ENCODE assay signal across 8 mouse cellular contexts in the genomic region with DNA sequence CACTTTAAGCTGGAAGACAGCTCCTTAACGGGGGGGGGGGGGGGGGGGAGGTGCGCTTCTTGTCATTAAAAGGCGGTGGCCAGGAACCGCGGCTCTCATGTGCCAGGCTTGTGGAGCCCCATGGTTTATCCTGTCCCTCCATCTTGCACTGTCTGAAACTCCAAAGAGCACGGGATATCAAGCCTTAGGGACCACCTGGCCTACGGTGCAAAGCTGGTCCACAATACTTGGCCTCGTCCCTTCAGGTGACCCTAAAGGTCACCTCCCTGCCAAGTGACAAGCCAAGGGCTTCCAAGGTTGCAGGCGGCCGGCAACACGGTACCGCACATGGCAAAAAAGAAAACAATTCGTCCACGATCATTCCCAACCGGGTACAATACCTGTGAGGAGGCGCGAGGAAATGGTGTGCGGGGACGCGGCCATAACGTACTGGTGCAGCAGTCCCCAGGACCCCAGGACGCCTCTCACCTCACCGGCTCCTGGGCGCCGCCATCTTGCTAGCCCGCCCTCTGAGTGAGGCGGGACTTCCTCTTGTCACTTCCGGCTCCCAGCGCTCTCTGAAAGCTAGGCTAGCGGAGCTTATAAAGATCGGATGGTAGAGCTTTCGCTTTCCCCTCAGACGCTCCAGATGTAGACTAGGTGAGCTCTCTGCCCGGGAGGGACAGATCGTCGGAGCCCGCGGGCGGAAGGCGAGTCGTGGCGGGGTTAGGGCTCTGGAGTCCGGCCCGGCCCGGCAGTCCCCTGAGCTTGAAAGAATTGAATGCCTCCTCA. TPM values are rescaled to one million over a fixed set of nuclear protein-coding genes. Genes with fewer than 3 reads are reported as not detected.
A peak's percentile ranks its signal among the peaks of the same experiment; 100 is the strongest.
DNase-seq lines count a peak whose midpoint lies in the region; ATAC-seq lines count a peak whose summit lies in the region.

A gene (minus strand): TSS at position 513 of the 771 bp plus-strand sequence.

- H3K27me3 ChIP-seq in hindbrain, embryonic 16.5 days (replicated peaks; ENCODE audit: control insufficient read depth, insufficient read depth, low read length), result no peaks in the 10 kb centered on the region

- peak within 1 kb of the TSS; percentile 90 for H3K27ac ChIP-seq in hindbrain, embryonic 16.5 days (ENCODE audit: low read depth, low read length)
- H3K27ac ChIP-seq in macrophage, result peak within 1 kb of the TSS; percentile 35

- WGBS in hindbrain, embryonic 16.5 days, result 1% methylated on average over 43 of the region's 45 CpGs
- under 1% methylated on average over 40 of the region's 45 CpGs for WGBS in macrophage (ENCODE audit: missing documents)

- peak; percentile 92 for DNase-seq in T-cell, adult 2 months (ENCODE audit: low spot score)
- peak; percentile 84 to 85 for DNase-seq in cerebellum, postnatal 36 days
- DNase-seq in gastrocnemius, adult 18-20 months (ENCODE audit: low spot score), result peak; percentile 88
- DNase-seq in left cerebral cortex, adult 18-20 months (ENCODE audit: low spot score in 2 of 2), result peak; percentile 83 to 86
- peak; percentile 89 for DNase-seq in right cerebral cortex, adult 18-20 months
- peak; percentile 45 for DNase-seq in urinary bladder, postnatal 10 days (ENCODE audit: low spot score)

- no peaks in the 10 kb centered on the region for H3K9me3 ChIP-seq in hindbrain, embryonic 16.5 days (ENCODE audit: control insufficient read depth, low read length)

- H3K36me3 ChIP-seq in hindbrain, embryonic 16.5 days (ENCODE audit: control insufficient read depth, insufficient read depth, low read length), result no peaks in the 10 kb centered on the region
- 0 out of 2 replicates have a peak, but pooled peaks cover 4% of the 10 kb centered on the region for H3K36me3 ChIP-seq in macrophage (ENCODE audit: inconsistent target)

- H3K4me3 ChIP-seq in hindbrain, embryonic 16.5 days (ENCODE audit: low read length), result peak within 1 kb of the TSS; percentile 78
- H3K4me3 ChIP-seq in macrophage (ENCODE audit: inconsistent target), result peak within 1 kb of the TSS; percentile 97

- H3K9ac ChIP-seq in hindbrain, embryonic 16.5 days (ENCODE audit: low read depth, low read length), result peak within 1 kb of the TSS; percentile 84

- peak; percentile 98 for ATAC-seq in hindbrain, embryonic 16.5 days

- H3K79me2 ChIP-seq in macrophage (ENCODE audit: inconsistent target), result peaks cover 31% of the 10 kb centered on the region

- H3K4me2 ChIP-seq in hindbrain, embryonic 16.5 days (ENCODE audit: low read length), result peak within 1 kb of the TSS; percentile 71

- peaks cover 9% of the 10 kb centered on the region for H3K4me1 ChIP-seq in hindbrain, embryonic 16.5 days (ENCODE audit: control insufficient read depth, insufficient read depth, low read depth, low read length)

RNA-seq across cellular contexts. Expression of the gene that starts here (rescaled TPM):
- 10 to 100 TPM; 39.3 to 41.9 TPM for total RNA-seq in gastrocnemius, adult 18-20 months (2021)
- polyA plus RNA-seq in hindbrain, embryonic 16.5 days (2015; fragmentation: Nextera tagmentation; extraction: Ambion mirVana), result 28.9 and 31.5 TPM in 2 replicates
- 10 to 100 TPM; 20.3 to 23.9 TPM for total RNA-seq in left cerebral cortex, adult 18-20 months (2021)
- total RNA-seq in macrophage (2018; cell fraction: chromatin; rRNA removed), result 10 to 100 TPM in 21 of 26 experiments, 1 to 10 TPM in 5; 7.8 to 32.5 (median 19.3) TPM
- 10 to 100 TPM in 13 of 26 experiments, 1 to 10 TPM in 13; 5.3 to 12.9 (median 10.0) TPM for total RNA-seq in macrophage (2018; cell fraction: cytosol; rRNA removed)
- total RNA-seq in macrophage (2018; cell fraction: nucleus; rRNA removed), result 10 to 100 TPM in 19 of 26 experiments, 1 to 10 TPM in 7; 6.4 to 36.9 (median 14.2) TPM
- 7.0 to 13.7 TPM (median 7.3 TPM) in 3 replicates for polyA plus RNA-seq in macrophage (2018)

Comparison
In these comparisons a context has a peak if more than half of its experiments do, and no peak if none do; other contexts are left out.
1. Peak in every context shown above with its lines: DNase-seq, ATAC-seq, H3K4me3 ChIP-seq and H3K27ac ChIP-seq.